Mouse (Mus musculus) hindbrain, embryonic 14.5 days (tissue): ENCODE data around the gene Rnf115. TPM values are rescaled to one million over a fixed set of nuclear protein-coding genes. Genes with fewer than 3 reads are reported as not detected.

Source experiments
- ATAC-seq: fragments of 200-750 bp; cut with Nextera tagmentation; 2 replicates; pipeline ENCODE4 v1.8.0; 2017; ENCODE audit warnings: moderate number of reproducible peaks, mild to moderate bottlenecking, moderate TSS enrichment, moderate library complexity; ENCODE audit not compliant: low FRiP score
- DNase-seq: peaks from one replicate; pipeline ENCODE4 v3.0.0-alpha.2; 2015; ENCODE audit warnings: low spot score
- H3K27ac ChIP-seq: fragments of 300-500 bp; sonication (generic); 2 replicates; pipeline ENCODE4 v1.5.1; 2014; ENCODE audit warnings: mild to moderate bottlenecking, moderate library complexity
- H3K27me3 ChIP-seq: fragments of 300-500 bp; sonication (generic); 2 replicates; pipeline ENCODE4 v1.6.1; 2014; ENCODE audit warnings: mild to moderate bottlenecking, low read length, mixed read lengths; ENCODE audit not compliant: control insufficient read depth, insufficient read depth
- H3K36me3 ChIP-seq: fragments of 300-500 bp; sonication (generic); replicated peaks from 2 replicates; pipeline ENCODE4 v1.6.1; 2014; ENCODE audit not compliant: control insufficient read depth, insufficient read depth
- H3K4me1 ChIP-seq: fragments of 300-500 bp; sonication (generic); replicated peaks from 2 replicates; pipeline ENCODE4 v1.6.1; 2014; ENCODE audit warnings: antibody characterized with exemption, low read length, mixed read lengths; ENCODE audit not compliant: control insufficient read depth, insufficient read depth
- H3K4me2 ChIP-seq: fragments of 300-500 bp; sonication (generic); replicated peaks from 2 replicates; pipeline ENCODE4 v1.6.1; 2014; ENCODE audit warnings: mild to moderate bottlenecking, moderate library complexity
- H3K4me3 ChIP-seq: fragments of 300-500 bp; sonication (generic); replicated peaks from 2 replicates; pipeline ENCODE4 v1.5.1; 2014; ENCODE audit warnings: mild to moderate bottlenecking, low read length
- H3K9ac ChIP-seq: fragments of 300-500 bp; sonication (generic); 2 replicates; pipeline ENCODE4 v1.6.1; 2014
- H3K9me3 ChIP-seq: fragments of 300-500 bp; sonication (generic); 2 replicates; pipeline ENCODE4 v1.6.1; 2016; ENCODE audit warnings: low read length; ENCODE audit not compliant: control insufficient read depth
- WGBS: fragments of 180-500 bp; shearing (Covaris S2); extraction: QIAGEN DNeasy Blood & Tissue Kit; methylation state at CpG from one replicate; pipeline ENCODE4 v1.1.7; 2014; 5-methylcytosine and 5-hydroxymethylcytosine counted together
- polyA plus RNA-seq: library from polyadenylated mRNA; unstranded; fragments of >200 nt; fragmentation: Nextera tagmentation; extraction: Ambion mirVana; gene quantifications from 2 replicates; pipeline ENCODE4 v1.2.1, GENCODE M21; 2014

The Rnf115 gene
- polyA plus RNA-seq, 1 experiment from 2014 or later, result 79.4 TPM

DNA sequence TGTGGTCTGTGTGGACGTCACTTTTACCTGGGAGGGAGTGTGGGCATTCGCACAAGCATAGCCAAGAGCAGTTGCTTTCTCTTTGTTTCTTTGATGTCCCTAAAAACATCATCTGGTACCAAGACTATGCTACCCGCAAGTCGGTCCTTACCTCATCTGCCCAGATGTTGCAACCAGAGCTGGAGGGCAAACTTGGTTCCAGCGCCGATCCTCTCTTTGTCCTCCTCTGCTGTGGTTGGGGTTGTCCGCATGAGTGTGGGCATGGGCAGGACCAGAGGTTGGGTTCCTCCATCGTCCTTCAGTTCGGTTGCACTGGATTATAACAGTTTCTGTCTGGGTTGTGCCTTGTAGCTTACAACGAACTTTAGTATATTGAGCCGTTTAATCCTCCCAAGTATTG is 21.2 kb upstream of the Rnf115 start:
- no peaks in the 10 kb centered on the region for H3K9me3 ChIP-seq
- H3K36me3 ChIP-seq, result peaks cover 47% of the 10 kb centered on the region
- no peak overlapping the region for H3K4me3 ChIP-seq
- no peaks in the 10 kb centered on the region; the same call in 1 of the 2 replicates for H3K4me1 ChIP-seq
- no peak overlapping the region for H3K4me2 ChIP-seq
- H3K9ac ChIP-seq, result no peak overlapping the region
- H3K27me3 ChIP-seq, result no peaks in the 10 kb centered on the region
- WGBS, result 93% methylated on average over 11 of the region's 11 CpGs
- DNase-seq (no peak), ATAC-seq (no peak)
- H3K27ac ChIP-seq, result no peak overlapping the region

- ATAC-seq (no peak), DNase-seq (no peak)
- WGBS, result 78% methylated on average over 7 of the region's 7 CpGs
- Histone ChIP-seq H3K4me1 (no peaks in the 10 kb centered on the region; the same call in 1 of the 2 replicates), H3K9me3 (no peaks in the 10 kb centered on the region), H3K27me3 (no peaks in the 10 kb centered on the region), H3K9ac (no peak overlapping the region), H3K4me3 (no peak overlapping the region), H3K36me3 (peaks cover 47% of the 10 kb centered on the region), H3K4me2 (no peak overlapping the region), H3K27ac (no peak overlapping the region)
Measured at GRCm38 (mm10) chr3:96706984-96707383, 20.5 kb upstream of the Rnf115 start.

DNA sequence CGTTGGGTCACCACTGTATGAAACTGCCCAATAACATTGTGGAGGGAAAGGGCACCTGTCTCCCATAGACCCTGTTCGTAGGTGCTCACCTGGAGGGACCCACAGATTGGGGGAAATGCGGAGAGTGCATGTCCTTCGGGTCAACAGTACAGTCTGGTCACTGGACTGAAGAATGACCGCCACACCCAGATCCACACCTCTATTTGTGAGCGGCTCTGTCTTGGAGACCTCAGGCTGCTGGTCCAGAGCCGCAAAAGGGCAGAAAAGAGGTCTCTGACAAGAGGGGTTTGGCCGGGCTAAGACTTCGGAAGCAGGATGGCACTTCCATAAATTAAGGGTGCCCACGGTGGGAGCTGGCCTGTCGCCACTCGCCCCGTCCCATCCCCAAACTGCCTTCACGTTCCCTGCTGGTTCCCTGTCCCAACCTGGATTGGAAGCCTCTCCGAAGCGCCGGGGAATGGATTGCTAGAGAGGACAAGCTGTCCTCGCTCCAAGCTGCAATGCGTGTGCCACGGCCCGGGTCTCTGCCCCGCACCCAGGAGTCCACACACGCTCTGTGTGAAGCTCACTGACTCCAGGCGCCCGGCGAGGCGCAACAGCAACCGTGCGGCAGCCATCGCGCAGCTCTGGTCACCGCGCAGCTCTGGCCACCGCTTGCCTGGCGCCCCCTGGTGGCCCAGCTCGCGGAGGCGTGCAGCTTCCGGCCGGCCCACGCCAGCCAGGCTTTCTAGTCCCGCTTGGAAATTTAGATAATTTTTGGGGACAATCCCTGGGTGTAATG is 19.4 kb upstream of the Rnf115 start, which contains the start of gene Nudt17:
Nudt17 (minus strand) TSS at position 660 of the 781 bp plus-strand sequence.
- peak; percentile 85 for DNase-seq
- 6% methylated on average over 42 of the region's 42 CpGs for WGBS
- H3K4me3 ChIP-seq, result peak within 1 kb of the TSS; percentile 49

GRCm38 (mm10) chr3:96708684-96709064 is 18.8 kb upstream of the Rnf115 start:
- Histone ChIP-seq H3K9me3 (no peaks in the 10 kb centered on the region), H3K4me3 (no peak overlapping the region), H3K4me1 (no peaks in the 10 kb centered on the region; the same call in 1 of the 2 replicates), H3K27ac (no peak overlapping the region), H3K36me3 (peaks cover 48% of the 10 kb centered on the region), H3K27me3 (no peaks in the 10 kb centered on the region), H3K4me2 (peak overlapping the region; percentile 98), H3K9ac (no peak overlapping the region)
- no peak for DNase-seq
- 42% methylated on average over 2 of the region's 2 CpGs for WGBS
- ATAC-seq, result no peak; the same call in 1 of the 2 replicates

More for the DNA sequence above, 19.4 kb upstream of the Rnf115 start, which contains the start of gene Nudt17:
- no peaks in the 10 kb centered on the region for H3K27me3 ChIP-seq
- peaks cover 48% of the 10 kb centered on the region for H3K36me3 ChIP-seq
- H3K4me2 ChIP-seq, result peak within 1 kb of the TSS; percentile 98
- H3K27ac ChIP-seq, result no peak within 1 kb of the TSS
- no peaks in the 10 kb centered on the region; the same call in 1 of the 2 replicates for H3K4me1 ChIP-seq
- ATAC-seq, result peak; percentile 87
- H3K9me3 ChIP-seq, result no peaks in the 10 kb centered on the region
- peak within 1 kb of the TSS; percentile 84 for H3K9ac ChIP-seq

DNA sequence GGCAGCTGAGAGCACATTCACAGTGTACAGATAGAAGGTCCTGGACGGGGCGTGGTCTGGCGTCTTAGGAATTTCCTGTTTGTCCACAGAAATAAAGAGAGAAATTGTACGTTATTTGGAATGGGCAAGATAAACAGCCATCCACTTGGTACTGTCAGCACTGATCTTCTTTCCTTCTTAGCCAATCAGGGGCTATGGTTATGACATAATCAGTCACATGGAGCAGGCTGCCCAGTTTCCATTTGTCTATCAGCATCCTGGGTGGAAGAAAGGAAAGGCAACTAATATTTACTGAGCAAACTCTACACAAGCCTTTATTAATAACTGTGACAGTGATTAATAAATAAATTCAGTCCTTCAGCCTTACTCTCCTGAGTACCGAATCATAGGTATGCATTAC is 13.2 kb upstream of the Rnf115 start:
- H3K9me3 ChIP-seq, result no peaks in the 10 kb centered on the region
- no peaks in the 10 kb centered on the region for H3K4me1 ChIP-seq
- no peak overlapping the region for H3K4me2 ChIP-seq
- WGBS, result 93% methylated on average over 5 of the region's 5 CpGs
- peaks cover 74% of the 10 kb centered on the region for H3K36me3 ChIP-seq
- H3K9ac ChIP-seq, result no peak overlapping the region
- H3K27me3 ChIP-seq, result no peaks in the 10 kb centered on the region
- DNase-seq (no peak), ATAC-seq (no peak)
- no peak overlapping the region for H3K27ac ChIP-seq
- H3K4me3 ChIP-seq, result no peak overlapping the region

- Histone ChIP-seq H3K9ac (no peak overlapping the region), H3K9me3 (no peaks in the 10 kb centered on the region), H3K36me3 (peaks cover 71% of the 10 kb centered on the region), H3K4me3 (no peak overlapping the region), H3K4me2 (no peak overlapping the region), H3K27me3 (no peaks in the 10 kb centered on the region), H3K4me1 (no peaks in the 10 kb centered on the region), H3K27ac (no peak overlapping the region)
- DNase-seq (no peak), ATAC-seq (no peak)
- WGBS, result 92% methylated on average over 2 of the region's 2 CpGs
Measured at GRCm38 (mm10) chr3:96715854-96716253, 11.6 kb upstream of the Rnf115 start.

- Histone ChIP-seq H3K4me1 (no peaks in the 10 kb centered on the region), H3K36me3 (peaks cover 62% of the 10 kb centered on the region), H3K9me3 (no peaks in the 10 kb centered on the region), H3K9ac (no peak overlapping the region), H3K27me3 (no peaks in the 10 kb centered on the region), H3K4me2 (no peak overlapping the region), H3K27ac (no peak overlapping the region), H3K4me3 (no peak overlapping the region)
- DNase-seq (peak; percentile 43), ATAC-seq (no peak)
- WGBS, result 37% methylated on average over 14 of the region's 14 CpGs
Measured at GRCm38 (mm10) chr3:96719173-96719572, 8.3 kb upstream of the Rnf115 start.

DNA sequence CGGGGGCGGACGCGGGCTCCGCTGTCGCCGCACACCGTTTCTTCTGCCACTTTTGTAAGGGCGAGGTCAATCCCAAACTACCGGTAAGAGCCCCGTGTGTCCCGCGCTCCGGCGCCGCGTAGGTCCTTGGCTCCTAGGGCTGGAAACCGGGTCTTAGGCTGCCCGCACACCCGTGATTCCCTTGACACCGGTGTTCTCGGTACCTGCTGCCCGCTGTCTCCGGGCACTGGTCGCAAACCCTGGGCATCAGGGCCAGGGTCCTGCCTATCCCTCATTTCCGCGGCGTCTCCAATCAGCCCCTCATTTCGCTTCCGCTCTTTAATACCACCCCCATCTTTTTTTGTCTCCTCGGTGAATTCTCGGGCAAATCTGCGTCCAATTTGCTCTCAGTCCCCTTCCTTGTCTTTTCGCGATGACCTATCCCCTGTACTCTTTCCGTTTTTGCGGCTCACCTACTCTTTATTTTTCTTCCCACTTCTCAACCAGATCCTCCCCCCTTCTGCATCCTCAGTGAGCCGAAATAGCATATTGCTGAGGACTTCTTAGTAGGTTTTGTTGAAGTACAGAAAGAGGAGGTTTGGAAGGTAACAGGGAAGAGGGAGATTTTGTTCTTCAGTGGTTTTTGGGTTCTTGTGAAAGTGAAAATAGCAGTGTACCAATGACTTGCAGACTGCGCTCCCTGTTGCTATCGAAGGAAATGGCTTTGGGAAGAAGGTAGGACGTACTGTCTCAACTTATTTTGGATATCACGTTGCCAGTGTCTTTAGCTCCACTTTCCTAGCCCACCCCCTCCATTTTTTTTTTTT is 567 bp downstream of the Rnf115 start:
- Histone ChIP-seq H3K4me2 (peak overlapping the region; percentile 65), H3K4me3 (peak overlapping the region; percentile 95), H3K9me3 (no peaks in the 10 kb centered on the region), H3K9ac (peak overlapping the region; percentile 94), H3K4me1 (peaks cover 23% of the 10 kb centered on the region), H3K27ac (peak overlapping the region; percentile 84), H3K36me3 (0 out of 2 replicates have a peak, but pooled peaks cover 8% of the 10 kb centered on the region), H3K27me3 (no peaks in the 10 kb centered on the region)
- WGBS, result under 1% methylated on average over 42 of the region's 42 CpGs
- peak; percentile 61 for ATAC-seq
- peak; percentile 39 for DNase-seq
